Mouse (Mus musculus): ENCODE results near the gene 4933411K16Rik. TPM values are rescaled to one million over a fixed set of nuclear protein-coding genes. Genes with fewer than 3 reads are reported as not detected.
A peak's percentile ranks its signal among the peaks of the same experiment; 100 is the strongest.
"Not testable (repeated sequence)": the region's sequence is repeated elsewhere in the genome, so short reads cannot be mapped to it uniquely, and the experiment has no call there.

Gene 4933411K16Rik
- total RNA-seq, 4 experiments from 2014 or later, result 0.22 to 0.31 TPM; not detected in 2

GRCm38 (mm10) chr19:42078566-42078965 lies 26.5 kb downstream of the 4933411K16Rik start:
- DNase-seq (ENCODE audit: low spot score), result no peak

DNA sequence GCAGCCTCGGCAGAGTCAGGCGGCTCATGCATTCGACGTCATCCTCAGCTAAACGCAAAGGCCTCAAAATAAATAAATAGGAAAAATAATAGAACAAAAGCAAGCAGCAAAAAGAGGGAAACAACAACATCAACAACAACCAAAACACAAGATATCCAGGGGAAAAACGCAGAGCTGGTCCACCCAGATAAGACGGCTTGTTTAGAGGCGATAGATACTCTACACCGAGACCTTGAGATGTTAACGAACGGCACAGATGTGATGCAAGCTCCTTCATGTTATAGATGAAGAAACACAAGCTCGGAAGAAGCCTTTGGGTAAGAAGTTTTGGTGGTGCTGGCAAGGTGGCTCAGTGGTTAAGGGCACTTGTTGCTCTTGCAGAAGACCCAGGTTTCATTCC lies 27.0 kb downstream of the 4933411K16Rik start:
- DNase-seq (ENCODE audit: low spot score), result no peak

- no peak for DNase-seq (ENCODE audit: low spot score)
Measured at GRCm38 (mm10) chr19:42079950-42080349, 27.9 kb downstream of the 4933411K16Rik start.

DNA sequence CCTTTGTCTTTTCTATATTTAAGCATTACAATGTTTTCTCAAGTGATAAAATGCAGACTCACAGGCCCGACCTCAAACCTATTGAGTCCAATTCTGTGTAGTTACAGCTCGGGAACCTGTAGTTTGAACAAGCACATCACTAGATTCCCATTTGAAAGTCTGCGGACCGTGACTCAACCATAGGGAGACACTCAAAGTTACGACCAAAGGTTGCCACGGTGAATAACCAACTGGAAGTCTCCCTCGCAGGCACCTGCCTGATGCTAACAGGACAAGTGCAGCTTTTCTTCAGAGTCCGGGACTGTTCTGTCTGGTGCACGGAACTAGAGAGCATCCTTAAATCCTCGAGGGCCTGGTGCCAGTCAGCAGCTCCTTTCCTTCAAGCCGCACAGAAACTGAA lies 28.4 kb downstream of the 4933411K16Rik start:
- no peak for DNase-seq (ENCODE audit: low spot score)

- not testable (repeated sequence) for DNase-seq (ENCODE audit: low spot score)
Measured at GRCm38 (mm10) chr19:42081613-42082012, 29.6 kb downstream of the 4933411K16Rik start.

- DNase-seq (ENCODE audit: low spot score), result no peak
Measured at GRCm38 (mm10) chr19:42085690-42086089, 33.6 kb downstream of the 4933411K16Rik start.

DNA sequence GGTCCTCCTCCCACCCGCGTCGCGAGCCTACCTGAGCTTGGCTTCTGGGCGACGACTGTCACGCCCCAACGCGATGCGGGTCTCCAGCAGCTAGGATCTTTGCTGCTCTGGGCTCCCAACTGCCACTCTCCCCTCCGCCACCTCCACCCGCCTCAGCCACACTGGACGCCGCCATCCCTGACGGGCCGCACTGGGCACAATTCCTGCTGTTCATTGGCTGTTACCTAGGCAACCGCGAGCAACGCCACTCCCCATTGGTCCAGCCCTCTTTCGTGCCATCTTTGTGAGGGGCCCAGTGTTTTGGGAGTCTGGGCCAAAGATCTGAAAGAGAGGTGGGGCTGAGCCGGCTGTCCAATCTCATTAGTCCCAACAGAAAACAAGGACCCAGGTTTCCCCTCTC lies 34.1 kb downstream of the 4933411K16Rik start, which contains the start of gene Morn4:
Gene Morn4, minus strand, starts transcription at position 192 of the 400 bp plus-strand sequence.
- peak; percentile 43 for DNase-seq (ENCODE audit: low spot score)

DNA sequence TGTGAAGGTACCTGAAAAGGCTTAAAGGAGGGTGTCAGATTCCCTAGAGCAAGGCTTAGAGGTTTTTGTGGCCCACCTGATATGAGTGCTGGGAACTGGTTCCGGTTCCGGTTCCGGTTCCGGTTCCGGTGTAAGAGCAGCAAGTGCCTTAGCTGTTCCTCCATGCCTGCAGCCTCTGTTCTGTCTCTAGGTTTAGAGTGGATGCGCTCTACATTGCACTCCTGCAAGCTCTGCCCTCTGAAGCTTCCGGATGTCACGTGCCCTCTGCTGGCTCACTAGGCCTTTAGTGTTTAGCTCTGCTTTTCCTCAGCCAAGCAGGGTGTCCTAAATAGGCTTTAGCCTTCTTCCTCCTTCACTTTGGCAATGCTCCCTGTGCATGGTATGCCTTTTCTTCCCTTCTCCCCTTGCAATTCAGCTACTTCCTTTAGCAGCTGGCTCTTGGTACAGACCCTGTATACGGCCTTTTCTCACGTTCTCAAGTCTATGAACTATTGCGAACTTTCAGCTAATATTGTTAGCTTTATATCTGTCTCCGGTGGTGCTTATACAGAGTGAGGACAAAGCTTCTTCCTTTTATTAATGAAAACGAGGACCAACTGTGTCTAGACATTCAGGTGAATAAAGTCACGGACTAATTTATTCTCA lies 37.2 kb downstream of the 4933411K16Rik start:
- DNase-seq (ENCODE audit: low spot score), result peak; percentile 64

GRCm38 (mm10) chr19:42089748-42090595 lies 37.9 kb downstream of the 4933411K16Rik start, which contains the start of gene Pi4k2a:
Gene Pi4k2a, plus strand, starts transcription at chr19:42090470.
- DNase-seq (ENCODE audit: low spot score), result peak; percentile 100

- no peak for DNase-seq (ENCODE audit: low spot score)
Measured at GRCm38 (mm10) chr19:42090637-42091141, 38.6 kb downstream of the 4933411K16Rik start.

- no peak for DNase-seq (ENCODE audit: low spot score)
Measured at GRCm38 (mm10) chr19:42099406-42099805, 47.4 kb downstream of the 4933411K16Rik start.

Other genes with a start within 250 kb of the 4933411K16Rik start
- gene Frat1, start 222.3 kb upstream of the 4933411K16Rik start, total RNA-seq (2022), result 1 to 10 TPM; 1.9 to 4.5 (median 3.4) TPM
- 1 to 10 TPM; 2.2 to 4.6 (median 2.5) TPM for gene Frat2, start 204.1 kb upstream of the 4933411K16Rik start, total RNA-seq (2022)
- gene Rrp12, start 156.1 kb upstream of the 4933411K16Rik start, total RNA-seq (2022), result 10 to 100 TPM; 16.4 to 18.7 (median 18.5) TPM
- gene Pgam1, start 140.3 kb upstream of the 4933411K16Rik start, total RNA-seq (2022), result 100 to 1,000 TPM in 3 of 4 experiments, 10 to 100 TPM in 1; 94.6 to 149 (median 113) TPM
- 10 to 100 TPM; 11.9 to 14.7 (median 13.7) TPM for gene Exosc1, start 118.8 kb upstream of the 4933411K16Rik start, total RNA-seq (2022)
- gene Zdhhc16, start 118.8 kb upstream of the 4933411K16Rik start, total RNA-seq (2022), result 10 to 100 TPM; 12.4 to 14.1 (median 13.1) TPM
- gene Mms19, start 71.1 kb upstream of the 4933411K16Rik start, total RNA-seq (2022), result 10 to 100 TPM; 16.0 to 23.9 (median 20.6) TPM
- gene Ubtd1, start 70.5 kb upstream of the 4933411K16Rik start, total RNA-seq (2022), result 10 to 100 TPM; 15.9 to 18.2 (median 16.5) TPM
- under 1 TPM in 3 of 4 experiments, not detected in 1; 0.49 to 0.63 (median 0.53) TPM for gene Ankrd2, start 16.2 kb upstream of the 4933411K16Rik start, total RNA-seq (2022)
- 1 to 10 TPM in 3 of 4 experiments, under 1 TPM in 1; 0.92 to 2.5 (median 1.5) TPM for gene Hoga1, start 6.6 kb upstream of the 4933411K16Rik start, total RNA-seq (2022)
- gene Morn4, start 34.1 kb downstream of the 4933411K16Rik start, total RNA-seq (2022), result 1 to 10 TPM; 2.2 to 4.0 (median 2.4) TPM
- gene Pi4k2a, start 38.2 kb downstream of the 4933411K16Rik start, total RNA-seq (2022), result 10 to 100 TPM; 17.7 to 23.2 (median 22.2) TPM
- gene Avpi1, start 76.8 kb downstream of the 4933411K16Rik start, total RNA-seq (2022), result 10 to 100 TPM; 11.1 to 16.5 (median 13.6) TPM
- 10 to 100 TPM; 19.4 to 22.3 (median 20.0) TPM for gene Marveld1, start 95.2 kb downstream of the 4933411K16Rik start, total RNA-seq (2022)
- gene Zfyve27, start 111.7 kb downstream of the 4933411K16Rik start, total RNA-seq (2022), result 10 to 100 TPM; 16.8 to 25.4 (median 21.6) TPM
- 10 to 100 TPM in 1 of 4 experiments, 1 to 10 TPM in 3; 5.6 to 11.1 (median 6.1) TPM for gene Sfrp5, start 150.0 kb downstream of the 4933411K16Rik start, total RNA-seq (2022)
- 1 to 10 TPM in 1 of 4 experiments, under 1 TPM in 3; 0.46 to 1.0 (median 0.75) TPM for gene Golga7b, start 195.3 kb downstream of the 4933411K16Rik start, total RNA-seq (2022)

Measured in heart, adult 8-10 months (tissue).